Mouse (Mus musculus) limb, embryonic 15.5 days (tissue): ENCODE data around the gene Rab3il1. TPM values are rescaled to one million over a fixed set of nuclear protein-coding genes. Genes with fewer than 3 reads are reported as not detected.
A peak's percentile ranks its signal among the peaks of the same experiment; 100 is the strongest.

Experiments
- ATAC-seq: fragments of 200-750 bp; cut with Nextera tagmentation; 2 replicates; pipeline ENCODE4 v1.8.0; 2017; ENCODE audit warnings: low read depth, moderate TSS enrichment; ENCODE audit not compliant: insufficient number of reproducible peaks, low FRiP score, low TSS enrichment
- H3K27ac ChIP-seq: fragments of 300-500 bp; sonication (generic); 2 replicates; pipeline ENCODE4 v1.5.1; 2015; ENCODE audit warnings: moderate library complexity, mild to moderate bottlenecking, inconsistent platforms
- H3K27me3 ChIP-seq: fragments of 300-500 bp; sonication (generic); 2 replicates; pipeline ENCODE4 v1.6.1; 2015; ENCODE audit warnings: inconsistent platforms
- H3K36me3 ChIP-seq: fragments of 300-500 bp; sonication (generic); 2 replicates; pipeline ENCODE4 v1.6.1; 2015; ENCODE audit warnings: inconsistent platforms
- H3K4me1 ChIP-seq: fragments of 300-500 bp; sonication (generic); 2 replicates; pipeline ENCODE4 v1.6.1; 2015; ENCODE audit warnings: inconsistent platforms
- H3K4me2 ChIP-seq: fragments of 300-500 bp; sonication (generic); 2 replicates; pipeline ENCODE4 v1.6.1; 2015; ENCODE audit warnings: mild to moderate bottlenecking, inconsistent platforms
- H3K4me3 ChIP-seq: fragments of 300-500 bp; sonication (generic); 2 replicates; pipeline ENCODE4 v1.5.1; 2015; ENCODE audit warnings: mild to moderate bottlenecking, inconsistent platforms
- H3K9ac ChIP-seq: fragments of 300-500 bp; sonication (generic); 2 replicates; pipeline ENCODE4 v1.6.1; 2015; ENCODE audit warnings: inconsistent platforms
- H3K9me3 ChIP-seq: fragments of 300-500 bp; sonication (generic); 2 replicates; pipeline ENCODE4 v1.6.1; 2016; ENCODE audit warnings: inconsistent platforms
- WGBS: fragments of 180-500 bp; shearing (Covaris S2); methylation state at CpG from one replicate; pipeline ENCODE4 v1.1.7; 2015; 5-methylcytosine and 5-hydroxymethylcytosine counted together
- polyA plus RNA-seq: library from polyadenylated mRNA; unstranded; fragments of >200 nt; fragmentation: Nextera tagmentation; extraction: Ambion mirVana; gene quantifications from 2 replicates; pipeline ENCODE4 v1.2.1, GENCODE M21; 2015

Gene Rab3il1
- polyA plus RNA-seq, 1 experiment from 2014 or later: 45.1 TPM

DNA sequence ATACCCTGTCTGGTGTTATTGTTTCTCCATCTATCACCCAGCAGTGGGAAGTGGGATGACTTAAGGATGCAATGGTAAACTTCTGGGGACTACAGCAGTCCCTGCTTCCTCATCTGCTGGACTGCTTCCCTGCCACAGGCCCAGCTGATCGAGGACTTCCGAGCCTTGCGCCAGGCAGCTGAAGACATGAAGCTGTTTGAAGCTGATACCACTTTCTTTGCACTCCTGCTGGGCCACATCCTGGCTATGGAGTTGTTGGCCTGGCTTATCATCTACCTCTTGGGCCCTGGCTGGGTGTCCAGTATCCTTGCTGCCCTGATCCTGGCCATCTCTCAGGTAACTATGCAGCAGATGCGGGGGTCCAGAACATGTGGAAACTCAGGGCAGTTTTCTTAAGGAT lies 51.2 kb downstream of the Rab3il1 start:
- no peaks in the 10 kb centered on the region for H3K27me3 ChIP-seq
- H3K36me3 ChIP-seq: peaks cover 42% of the 10 kb centered on the region
- H3K4me3 ChIP-seq: no peak overlapping the region
- H3K4me2 ChIP-seq: no peak overlapping the region
- no peaks in the 10 kb centered on the region for H3K9me3 ChIP-seq
- peaks cover 9% of the 10 kb centered on the region for H3K4me1 ChIP-seq
- 92% methylated on average over 4 of the region's 4 CpGs for WGBS
- no peak overlapping the region for H3K27ac ChIP-seq
- H3K9ac ChIP-seq: no peak overlapping the region
- ATAC-seq: no peak

DNA sequence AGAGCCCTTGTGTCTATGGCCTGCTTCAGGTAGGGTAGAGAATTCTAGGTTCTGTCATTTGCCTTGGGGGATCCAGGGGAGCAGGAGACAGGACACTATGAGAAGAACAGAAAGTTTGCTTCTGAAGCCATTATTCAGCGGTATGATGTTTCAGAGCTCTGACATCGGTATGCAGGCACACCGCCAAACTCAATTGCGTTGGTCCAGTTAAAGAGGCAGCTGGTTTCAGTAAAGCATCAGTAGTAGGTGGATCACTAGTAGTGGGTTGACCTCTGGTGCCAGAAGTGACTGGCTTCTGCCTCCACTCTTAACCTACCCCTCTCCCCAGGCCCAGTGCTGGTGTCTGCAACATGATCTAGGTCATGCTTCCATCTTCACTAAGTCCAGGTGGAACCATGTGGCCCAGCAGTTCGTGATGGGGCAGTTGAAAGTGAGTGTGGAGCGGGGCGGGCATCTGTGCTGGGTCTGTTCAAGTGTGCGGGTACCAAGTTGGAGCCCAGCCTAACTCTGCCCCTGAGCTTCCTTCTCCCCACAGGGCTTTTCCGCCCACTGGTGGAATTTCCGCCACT lies 52.3 kb downstream of the Rab3il1 start:
- Histone ChIP-seq H3K9ac (no peak overlapping the region), H3K36me3 (peaks cover 48% of the 10 kb centered on the region), H3K9me3 (no peaks in the 10 kb centered on the region), H3K4me3 (no peak overlapping the region), H3K4me1 (peaks cover 19% of the 10 kb centered on the region), H3K4me2 (no peak overlapping the region), H3K27ac (no peak overlapping the region), H3K27me3 (no peaks in the 10 kb centered on the region)
- no peak for ATAC-seq
- 89% methylated on average over 10 of the region's 10 CpGs for WGBS

DNA sequence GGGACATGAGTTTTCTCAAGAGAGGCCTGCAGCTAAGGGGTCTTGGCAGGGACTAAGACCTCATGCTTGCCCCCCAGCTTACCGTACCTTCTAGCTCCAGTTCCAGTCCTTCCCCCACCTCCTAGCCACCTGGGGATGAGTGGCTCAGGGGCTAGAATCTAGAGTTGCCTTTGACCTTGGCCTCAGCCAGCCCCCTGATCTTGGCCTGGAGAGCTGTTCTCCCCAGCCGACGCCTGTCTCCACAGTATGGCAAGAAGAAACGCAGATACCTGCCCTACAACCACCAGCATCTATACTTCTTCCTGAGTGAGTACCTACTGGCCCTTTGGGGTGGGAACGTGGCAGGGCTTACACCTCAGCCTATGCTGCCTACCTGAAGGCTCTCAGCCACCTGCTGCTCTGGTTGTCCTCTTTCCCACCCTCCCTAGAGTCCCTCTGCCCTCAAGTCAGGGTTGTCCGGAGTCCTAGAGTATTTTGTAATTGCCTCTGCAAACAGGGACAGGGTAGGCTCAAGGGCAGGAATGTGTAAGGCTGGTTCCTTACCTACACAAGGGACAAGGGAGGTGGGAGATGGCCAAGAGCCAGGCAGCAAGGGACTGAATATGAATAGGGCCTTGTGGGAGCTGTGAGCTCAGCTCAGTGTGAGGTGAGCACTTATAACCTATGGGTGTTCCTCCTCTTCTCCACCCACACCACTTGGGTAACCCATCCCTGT lies 53.0 kb downstream of the Rab3il1 start:
- WGBS: 79% methylated on average over 6 of the region's 6 CpGs
- no peak overlapping the region for H3K4me2 ChIP-seq
- no peaks in the 10 kb centered on the region for H3K27me3 ChIP-seq
- H3K9ac ChIP-seq: no peak overlapping the region
- no peak overlapping the region for H3K4me3 ChIP-seq
- H3K27ac ChIP-seq: no peak overlapping the region
- no peak for ATAC-seq
- H3K9me3 ChIP-seq: no peaks in the 10 kb centered on the region
- peaks cover 48% of the 10 kb centered on the region for H3K36me3 ChIP-seq
- H3K4me1 ChIP-seq: peaks cover 16% of the 10 kb centered on the region

DNA sequence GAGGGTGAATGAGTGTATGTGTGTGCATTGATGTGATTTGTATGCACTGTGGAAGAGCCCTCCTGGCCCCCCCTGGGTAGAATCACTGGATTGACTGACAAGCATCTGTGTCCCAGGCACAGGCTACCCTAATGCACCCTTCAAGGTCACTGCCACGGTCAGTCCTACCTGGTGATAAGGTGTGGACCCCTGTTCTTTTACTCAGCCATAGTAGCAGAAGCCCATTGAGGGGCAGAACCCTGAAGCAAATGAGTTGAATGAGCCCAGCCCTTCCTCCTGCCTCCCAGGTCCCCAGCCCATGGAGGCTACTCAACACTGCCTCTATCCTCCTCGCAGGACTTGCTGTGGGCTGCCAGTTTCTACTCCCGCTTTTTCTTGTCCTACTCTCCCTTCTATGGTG lies 53.8 kb downstream of the Rab3il1 start:
- H3K36me3 ChIP-seq: peaks cover 48% of the 10 kb centered on the region

DNA sequence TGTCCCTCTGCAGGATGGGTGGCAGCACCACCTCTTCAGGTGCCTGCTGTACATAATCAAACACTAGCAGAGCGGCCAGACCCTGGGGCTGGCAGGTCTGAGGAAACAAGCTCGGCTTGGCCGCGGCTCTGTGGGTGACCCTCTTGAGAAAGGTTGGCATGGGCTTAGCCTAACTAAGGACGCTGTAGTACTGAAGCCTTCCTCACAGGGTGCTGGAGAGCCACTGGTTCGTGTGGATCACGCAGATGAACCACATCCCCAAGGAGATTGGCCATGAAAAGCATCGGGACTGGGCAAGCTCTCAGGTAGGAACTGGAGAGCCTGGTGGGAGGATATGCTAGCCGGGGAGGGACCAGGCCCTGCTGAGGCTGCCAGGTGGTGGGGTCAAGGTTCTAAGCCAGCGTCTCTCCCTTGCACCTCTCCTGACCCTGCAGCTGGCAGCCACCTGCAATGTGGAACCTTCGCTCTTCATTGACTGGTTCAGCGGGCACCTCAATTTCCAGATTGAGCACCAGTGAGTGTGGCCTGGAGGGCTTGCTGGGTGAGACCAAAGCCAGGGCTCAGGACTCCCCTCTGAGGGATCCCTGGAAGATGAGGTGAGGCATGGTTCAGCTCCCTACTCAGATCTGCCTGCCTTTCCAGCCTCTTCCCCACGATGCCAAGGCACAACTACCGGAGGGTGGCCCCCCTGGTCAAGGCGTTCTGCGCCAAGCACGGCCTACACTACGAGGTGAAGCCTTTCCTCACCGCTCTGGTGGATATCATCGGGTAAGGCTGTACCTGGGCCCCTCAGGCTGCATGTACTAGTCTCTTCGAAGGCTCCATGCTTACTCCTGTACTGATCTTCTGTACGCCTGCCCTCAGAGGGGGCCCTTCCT lies 54.6 kb downstream of the Rab3il1 start:
- peaks cover 48% of the 10 kb centered on the region for H3K36me3 ChIP-seq
- no peaks in the 10 kb centered on the region for H3K27me3 ChIP-seq
- H3K4me3 ChIP-seq: no peak overlapping the region
- H3K9me3 ChIP-seq: no peaks in the 10 kb centered on the region
- no peak overlapping the region for H3K9ac ChIP-seq
- peaks cover 14% of the 10 kb centered on the region for H3K4me1 ChIP-seq
- no peak overlapping the region for H3K4me2 ChIP-seq
- no peak overlapping the region for H3K27ac ChIP-seq
- 85% methylated on average over 22 of the region's 22 CpGs for WGBS
- ATAC-seq: no peak

More for the DNA sequence above, 53.8 kb downstream of the Rab3il1 start:
- WGBS: 90% methylated on average over 3 of the region's 3 CpGs
- no peak overlapping the region for H3K27ac ChIP-seq
- no peak overlapping the region for H3K9ac ChIP-seq
- no peak for ATAC-seq
- no peaks in the 10 kb centered on the region for H3K9me3 ChIP-seq
- H3K4me1 ChIP-seq: peaks cover 14% of the 10 kb centered on the region
- H3K27me3 ChIP-seq: no peaks in the 10 kb centered on the region
- H3K4me2 ChIP-seq: no peak overlapping the region
- no peak overlapping the region for H3K4me3 ChIP-seq

DNA sequence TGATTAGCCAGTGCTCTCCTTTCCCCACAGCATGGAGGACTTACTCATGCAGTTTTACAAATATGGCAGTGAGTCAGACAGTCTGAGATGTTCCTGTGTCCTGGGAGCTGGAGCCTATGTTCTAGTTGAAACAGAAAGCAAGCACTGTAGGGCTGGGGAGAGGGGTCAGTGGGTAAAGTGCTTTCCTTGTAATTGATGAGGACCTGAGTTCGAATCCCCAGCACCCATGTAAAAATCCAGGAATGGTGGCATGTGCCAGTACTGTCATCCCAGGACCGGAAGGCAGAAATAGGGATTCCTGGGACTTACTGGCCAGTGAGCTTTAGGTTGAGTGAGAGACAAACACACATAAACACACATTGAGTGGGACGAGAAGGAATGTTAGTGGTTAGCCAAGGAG lies 55.2 kb downstream of the Rab3il1 start:
- peaks cover 54% of the 10 kb centered on the region for H3K36me3 ChIP-seq
- H3K4me1 ChIP-seq: peaks cover 14% of the 10 kb centered on the region
- 92% methylated on average over 3 of the region's 3 CpGs for WGBS
- H3K27ac ChIP-seq: no peak overlapping the region
- ATAC-seq: no peak
- no peaks in the 10 kb centered on the region for H3K9me3 ChIP-seq
- no peak overlapping the region for H3K9ac ChIP-seq
- no peak overlapping the region for H3K4me3 ChIP-seq
- H3K27me3 ChIP-seq: no peaks in the 10 kb centered on the region
- no peak overlapping the region for H3K4me2 ChIP-seq

DNA sequence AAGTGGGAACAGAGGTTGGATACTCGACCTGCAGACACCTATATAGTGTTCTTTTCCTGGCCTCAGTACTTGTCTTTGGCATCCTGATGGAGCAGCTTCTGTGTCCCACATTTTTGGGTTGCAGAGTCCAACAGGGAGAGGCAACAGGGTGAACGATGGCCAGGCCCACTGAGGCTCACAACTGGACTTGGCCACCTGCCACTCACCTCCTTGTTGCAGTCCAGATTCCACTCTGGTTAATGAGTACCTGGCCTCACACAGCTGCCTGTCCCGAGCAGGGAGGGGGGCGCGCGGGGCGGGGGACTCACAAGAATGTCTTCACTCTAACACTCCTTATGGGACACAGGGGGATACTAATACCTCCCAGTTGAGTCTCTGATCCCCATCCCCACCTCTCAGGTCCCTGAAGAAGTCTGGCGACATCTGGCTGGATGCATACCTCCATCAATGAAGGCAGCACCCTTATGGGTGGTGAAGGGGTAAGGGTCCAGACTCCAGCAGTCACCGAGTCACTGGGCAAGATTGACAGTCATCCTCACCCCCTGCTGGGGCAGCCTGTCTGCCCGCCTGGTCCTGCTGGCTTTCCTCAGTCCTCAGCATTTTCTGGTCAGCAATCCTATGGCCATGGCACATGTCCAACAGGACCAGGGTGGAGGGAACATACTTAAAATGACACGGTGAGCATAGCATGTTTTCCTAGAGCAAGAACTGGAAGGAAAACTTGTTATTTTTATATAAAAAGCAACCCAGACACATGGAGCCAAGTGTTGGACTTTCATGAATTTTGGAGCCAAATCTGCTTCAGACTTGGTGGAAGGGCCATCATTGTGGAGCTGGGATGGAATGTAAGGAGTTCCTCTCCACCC lies 56.2 kb downstream of the Rab3il1 start:
- H3K4me1 ChIP-seq: peaks cover 14% of the 10 kb centered on the region
- H3K36me3 ChIP-seq: peaks cover 60% of the 10 kb centered on the region
- ATAC-seq: no peak

DNA sequence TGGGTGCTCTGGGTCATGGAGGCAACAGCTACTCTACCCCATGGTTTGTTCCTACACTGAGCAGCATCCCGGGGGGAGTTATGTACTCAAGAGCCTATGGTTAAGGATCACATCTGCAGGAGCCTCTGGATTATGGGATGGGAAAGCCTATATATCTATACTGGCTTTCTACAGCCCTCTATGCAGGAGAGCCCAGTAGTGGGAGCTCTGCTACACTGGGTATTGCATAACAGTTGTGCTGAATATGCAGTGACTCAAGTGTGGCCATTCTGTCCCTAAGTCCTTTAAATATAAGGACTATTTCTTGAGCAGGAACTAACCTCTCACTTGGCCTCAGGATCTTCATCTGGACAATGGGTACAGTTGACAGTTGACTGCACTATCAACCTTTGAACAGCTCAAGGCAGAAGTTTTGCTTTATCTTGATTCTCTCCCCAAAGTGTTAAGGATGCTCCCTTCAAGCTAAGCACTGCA lies 56.9 kb downstream of the Rab3il1 start:
- H3K36me3 ChIP-seq: peaks cover 58% of the 10 kb centered on the region
- no peak for ATAC-seq
- no peak overlapping the region for H3K4me2 ChIP-seq
- peaks cover 14% of the 10 kb centered on the region for H3K4me1 ChIP-seq
- 80% methylated on average over 1 of the region's 1 CpGs for WGBS
- no peak overlapping the region for H3K4me3 ChIP-seq
- no peak overlapping the region for H3K9ac ChIP-seq
- H3K27ac ChIP-seq: peak overlapping the region; percentile 61
- H3K27me3 ChIP-seq: no peaks in the 10 kb centered on the region
- no peaks in the 10 kb centered on the region for H3K9me3 ChIP-seq

More for the DNA sequence above, 56.2 kb downstream of the Rab3il1 start:
- Histone ChIP-seq H3K4me3 (no peak overlapping the region), H3K9me3 (no peaks in the 10 kb centered on the region), H3K4me2 (no peak overlapping the region), H3K9ac (no peak overlapping the region), H3K27me3 (no peaks in the 10 kb centered on the region), H3K27ac (peak overlapping the region; percentile 61)
- WGBS: 54% methylated on average over 11 of the region's 11 CpGs

DNA sequence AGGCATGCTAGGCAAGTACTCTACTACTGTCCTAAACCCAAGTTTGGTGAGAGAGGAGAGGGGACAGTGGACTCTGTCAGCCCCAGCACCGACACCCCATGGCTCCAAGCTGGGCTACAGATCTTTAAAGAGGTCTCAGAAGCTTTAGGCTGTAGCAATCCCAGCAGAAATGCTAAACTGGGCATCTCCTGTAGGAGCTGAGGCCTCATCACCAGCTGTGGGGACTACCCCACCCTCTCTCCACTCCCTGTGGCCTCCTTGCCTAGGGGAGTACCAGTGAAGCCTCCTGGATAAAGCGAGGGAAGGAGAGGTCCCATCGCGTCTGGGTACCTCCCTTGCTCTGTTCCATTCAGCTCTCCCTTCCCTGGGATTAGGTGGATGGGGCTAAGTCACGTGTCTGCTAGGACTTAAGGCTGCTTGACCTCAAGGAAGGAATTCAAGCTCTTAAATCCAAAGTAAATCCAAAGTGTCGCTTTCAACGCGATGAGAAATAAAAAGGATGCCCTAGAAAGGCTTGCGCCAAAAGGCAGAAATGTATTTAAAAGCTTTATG lies 57.5 kb downstream of the Rab3il1 start:
- WGBS: 66% methylated on average over 9 of the region's 9 CpGs
- Histone ChIP-seq H3K4me3 (no peak overlapping the region), H3K9me3 (no peaks in the 10 kb centered on the region), H3K27ac (no peak overlapping the region), H3K27me3 (no peaks in the 10 kb centered on the region), H3K4me1 (peaks cover 14% of the 10 kb centered on the region), H3K4me2 (no peak overlapping the region), H3K36me3 (peaks cover 58% of the 10 kb centered on the region), H3K9ac (no peak overlapping the region)
- no peak for ATAC-seq

DNA sequence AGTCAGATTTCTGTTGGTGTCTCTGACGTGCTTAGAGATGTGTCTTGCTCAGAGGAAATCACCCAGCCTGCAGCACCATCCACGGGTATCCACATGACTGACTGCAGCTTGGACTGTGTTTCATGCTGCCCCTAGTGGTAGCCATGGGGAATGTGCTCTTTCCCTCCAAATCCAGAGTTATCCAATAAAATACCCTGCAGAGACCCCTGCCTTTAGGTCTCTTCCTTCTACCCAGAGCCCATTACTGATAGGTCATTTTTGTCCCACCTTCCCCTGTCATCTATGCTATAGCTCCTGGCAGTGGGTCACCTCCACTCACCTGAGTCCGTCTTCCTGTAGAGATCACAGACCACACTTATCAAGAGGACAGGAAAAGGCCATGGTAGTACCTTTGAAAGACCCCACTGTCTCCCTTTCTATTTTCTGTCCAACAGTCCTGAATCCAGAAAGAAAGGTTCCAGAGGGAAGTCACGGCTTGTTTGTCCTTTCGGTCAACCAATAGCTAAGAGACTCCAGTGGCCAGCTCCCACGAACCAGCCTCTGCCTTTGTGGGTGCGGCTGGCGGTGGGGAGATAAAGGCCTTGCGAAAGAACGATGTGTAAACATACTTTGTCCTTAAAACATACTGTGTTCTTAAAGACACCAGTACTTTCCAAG lies 58.6 kb downstream of the Rab3il1 start:
- no peaks in the 10 kb centered on the region for H3K9me3 ChIP-seq
- peaks cover 59% of the 10 kb centered on the region for H3K36me3 ChIP-seq
- 58% methylated on average over 10 of the region's 10 CpGs for WGBS
- H3K4me2 ChIP-seq: no peak overlapping the region
- H3K4me1 ChIP-seq: peaks cover 17% of the 10 kb centered on the region
- no peak overlapping the region for H3K4me3 ChIP-seq
- no peaks in the 10 kb centered on the region for H3K27me3 ChIP-seq
- H3K27ac ChIP-seq: no peak overlapping the region
- no peak overlapping the region for H3K9ac ChIP-seq
- ATAC-seq: no peak
